Mouse (Mus musculus) cortical plate, adult 2 months (tissue): ENCODE measurements around the gene Fmnl2.

Experiments
- CTCF ChIP-seq: fragments of 200-500 bp; IDR thresholded peaks from 2 replicates; pipeline ENCODE4 v1.5.1; 2011; ENCODE audit warnings: mild to moderate bottlenecking, control low read depth, low read length; ENCODE audit not compliant: insufficient read depth; ENCODE audit errors: extremely low read depth
- POLR2A ChIP-seq: fragments of 200-500 bp; IDR thresholded peaks from 2 replicates; pipeline ENCODE4 v1.6.1; 2011; ENCODE audit warnings: mild to moderate bottlenecking, low read length, control low read depth; ENCODE audit not compliant: insufficient read depth; ENCODE audit errors: extremely low read depth

- no peak for TF ChIP-seq CTCF
- no peak for TF ChIP-seq POLR2A
Observed at GRCm38 (mm10) chr2:52891115-52891514, 33.5 kb downstream of the Fmnl2 start.
